Mouse (Mus musculus) left cerebral cortex, postnatal 10 days (tissue): ENCODE results near the gene Taf11. TPM values are rescaled to one million over a fixed set of nuclear protein-coding genes. Genes with fewer than 3 reads are reported as not detected.

ENCODE experiments used
- DNase-seq, 2 experiments: peaks; one replicate each; pipeline ENCODE4 v3.0.0; 2021 to 2022; ENCODE audit warnings: low spot score in 2 of 2, mixed read lengths in 1 of 2; ENCODE audit errors: extremely low spot score in 1 of 2
- intact Hi-C: fragments of 180-260 bp; cut with DNase I; formaldehyde crosslinking; loops from one replicate; pipeline ENCODE4 v1.15.1; 2025
- total RNA-seq, 2 experiments: library from RNA; stranded (reverse); gene quantifications; 2 replicates each; pipeline ENCODE4 v1.2.3; 2021

Gene Taf11
- total RNA-seq = 10 to 100 TPM; 35.2 to 38.3 TPM

DNA sequence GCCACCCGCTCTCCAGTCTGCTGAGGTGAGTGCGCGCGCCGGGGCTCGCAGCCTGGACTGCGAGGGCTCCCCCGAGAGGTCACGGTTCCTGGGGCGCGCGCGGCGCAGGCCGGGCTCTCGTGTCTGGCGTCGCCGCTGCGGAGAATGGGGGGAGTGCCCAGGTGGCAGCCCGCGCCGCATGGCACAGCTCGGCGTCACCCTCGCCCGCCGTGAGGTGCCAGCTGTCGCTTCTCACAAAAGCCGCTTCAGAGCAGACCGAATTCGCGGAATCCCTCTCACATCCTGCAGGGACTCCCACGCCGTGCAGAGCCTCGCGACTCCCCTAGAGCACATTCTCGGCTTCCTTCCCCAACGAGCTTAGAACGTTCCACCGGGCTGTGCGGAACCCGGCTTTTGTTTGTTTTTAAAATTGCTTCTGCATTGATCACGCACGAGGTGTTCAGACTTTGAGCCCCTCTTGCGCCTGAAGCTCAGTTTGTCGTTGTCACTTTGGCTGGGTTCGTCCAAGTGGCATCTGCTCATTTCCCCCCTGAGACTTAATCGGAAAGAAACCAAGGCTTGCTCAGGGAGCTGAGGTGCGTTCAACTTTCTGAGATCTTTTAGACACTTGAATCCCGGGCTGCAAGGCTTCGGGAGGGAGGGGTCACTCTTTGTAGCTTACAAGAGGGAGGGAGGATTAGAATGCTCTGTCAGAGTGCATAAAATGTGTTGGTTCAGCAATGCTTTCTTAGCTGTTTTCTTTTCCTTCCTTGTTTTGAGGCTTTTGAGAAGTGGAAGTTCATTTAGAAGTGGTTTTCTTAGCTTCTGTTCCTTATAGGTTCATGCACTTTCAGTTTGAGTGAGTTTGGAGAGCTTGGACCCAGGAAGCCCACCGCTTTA is at the start of gene Taf11:
Gene Taf11, minus strand, starts transcription at position 223 of the 879 bp plus-strand sequence.
- peak; percentile 48 to 78 for DNase-seq
- intact Hi-C loops = loop anchor here (5.0 to 10.0 kb wide), 4 partner anchors 68 to 162 kb away; no protein-coding TSS in a partner anchor

DNA sequence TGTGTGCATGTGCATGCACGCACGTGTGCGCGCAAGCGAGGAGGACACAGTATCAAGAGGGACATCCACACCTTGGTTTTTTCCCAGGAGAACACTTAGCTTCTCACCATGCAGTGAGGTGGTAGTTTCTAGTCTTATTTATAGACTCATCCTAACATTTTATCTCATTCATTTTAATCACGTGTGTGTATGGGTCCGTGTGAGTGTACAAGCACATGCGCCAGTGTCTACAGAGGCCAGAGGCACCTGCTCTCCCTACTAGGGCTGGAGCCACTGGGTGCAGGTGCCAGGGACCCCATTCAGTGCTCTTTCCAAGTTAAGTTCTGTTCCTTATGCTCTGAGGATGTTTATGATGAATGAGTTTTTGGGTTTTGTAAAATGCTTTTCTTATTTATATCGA is 48.0 kb upstream of the Taf11 start:
- intact Hi-C loops = no loop called here

DNA sequence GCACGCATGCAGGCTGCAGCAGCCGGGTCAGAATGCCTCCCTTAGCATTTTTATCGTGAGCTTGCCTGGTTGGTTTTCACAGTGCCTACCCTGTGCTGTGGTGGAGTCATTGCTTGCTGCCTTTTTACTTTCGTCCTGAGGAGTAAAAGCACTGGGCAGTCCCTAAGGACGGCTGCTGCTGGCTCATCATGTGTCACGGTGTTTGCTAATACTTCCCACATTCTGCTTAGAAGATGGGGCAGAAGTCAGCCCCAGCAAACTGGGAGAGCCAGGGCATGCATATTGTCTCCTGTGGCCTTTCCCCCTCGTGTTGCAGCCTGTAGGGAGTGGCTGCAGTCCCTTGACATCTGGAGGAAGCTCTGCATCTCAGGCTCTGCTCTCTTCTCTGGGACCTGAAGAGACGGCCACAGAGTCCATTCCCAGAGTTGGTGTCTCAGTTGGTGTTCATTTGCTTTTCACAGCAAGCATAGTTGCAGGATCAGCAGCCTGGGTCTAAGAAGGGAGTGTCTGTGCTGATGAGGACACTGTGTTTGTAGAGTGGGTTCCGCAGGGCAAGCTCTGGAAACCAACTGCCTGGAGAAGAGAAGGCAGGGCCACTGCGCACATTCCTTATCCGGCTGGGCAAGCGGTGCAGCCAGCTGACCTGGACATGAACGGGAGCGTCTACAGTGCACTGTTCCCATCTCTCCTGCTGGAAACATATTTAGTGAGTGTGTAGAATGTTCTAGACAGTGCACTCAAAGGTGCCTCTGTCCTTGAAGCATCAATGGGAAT is 45.2 kb upstream of the Taf11 start:
- DNase-seq = no peak
- intact Hi-C loops = no loop called here

More for the DNA sequence above, 48.0 kb upstream of the Taf11 start:
- no peak for DNase-seq

DNA sequence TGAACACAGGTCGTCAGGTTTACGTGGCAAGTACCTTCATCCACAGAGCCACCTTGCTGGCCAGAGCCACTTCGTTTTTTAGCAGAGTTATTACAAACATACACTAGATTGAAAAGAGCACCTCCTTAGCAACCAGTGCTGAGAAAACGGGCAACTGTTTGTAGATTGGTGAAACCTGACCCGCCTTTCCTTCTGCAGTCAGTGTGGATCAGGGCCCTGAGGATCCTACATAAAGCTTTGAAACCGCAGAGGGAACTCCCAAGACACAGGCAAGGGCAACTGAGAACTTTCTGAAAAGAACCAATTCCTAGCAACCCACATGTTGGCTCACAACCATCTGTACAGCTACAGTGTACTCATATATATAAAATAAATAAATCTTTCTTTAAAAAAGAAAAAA is 43.5 kb upstream of the Taf11 start:
- intact Hi-C loops = no loop called here
- no peak for DNase-seq

DNA sequence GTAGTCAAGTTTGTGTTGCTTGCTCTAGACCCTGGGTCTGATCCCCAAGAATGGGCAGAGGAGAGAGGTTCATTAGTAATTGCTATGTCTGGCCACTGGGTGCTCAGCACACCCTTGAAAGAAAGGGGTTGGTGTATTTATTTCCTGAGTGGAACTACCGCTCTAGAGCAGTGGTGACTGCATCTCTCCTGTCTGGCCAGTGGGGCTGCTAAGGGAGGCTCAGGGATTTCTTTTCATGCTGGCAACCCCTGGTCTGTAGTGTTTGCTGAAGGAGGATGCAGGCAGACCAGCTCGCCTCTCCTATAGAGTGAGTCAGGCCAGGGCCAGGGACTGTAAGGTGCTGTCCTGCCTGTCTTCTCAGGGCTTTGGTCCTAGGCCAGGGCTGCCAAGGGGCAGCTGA is 37.5 kb upstream of the Taf11 start:
- DNase-seq = no peak
- intact Hi-C loops = no loop called here

DNA sequence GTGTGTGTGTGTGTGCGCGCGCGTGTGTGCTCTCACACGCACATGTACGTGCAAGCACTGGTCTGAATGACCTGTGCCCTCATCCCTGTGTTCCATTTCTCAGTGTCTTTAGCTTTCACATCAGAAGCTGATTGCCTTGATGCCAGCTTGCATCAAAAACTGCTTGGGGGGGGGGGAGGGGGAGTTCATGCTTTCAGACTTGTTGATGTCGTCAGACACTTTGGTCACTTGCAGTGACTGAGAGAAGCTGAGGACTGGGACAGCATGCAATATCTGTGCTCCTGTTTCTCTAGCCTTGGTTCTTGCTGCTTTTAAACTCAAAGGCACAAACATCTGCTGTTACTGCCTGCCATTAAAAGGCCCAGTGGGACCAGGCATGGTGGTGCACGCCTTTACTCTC is 36.7 kb upstream of the Taf11 start:
- no peak for DNase-seq
- intact Hi-C loops = no loop called here

DNA sequence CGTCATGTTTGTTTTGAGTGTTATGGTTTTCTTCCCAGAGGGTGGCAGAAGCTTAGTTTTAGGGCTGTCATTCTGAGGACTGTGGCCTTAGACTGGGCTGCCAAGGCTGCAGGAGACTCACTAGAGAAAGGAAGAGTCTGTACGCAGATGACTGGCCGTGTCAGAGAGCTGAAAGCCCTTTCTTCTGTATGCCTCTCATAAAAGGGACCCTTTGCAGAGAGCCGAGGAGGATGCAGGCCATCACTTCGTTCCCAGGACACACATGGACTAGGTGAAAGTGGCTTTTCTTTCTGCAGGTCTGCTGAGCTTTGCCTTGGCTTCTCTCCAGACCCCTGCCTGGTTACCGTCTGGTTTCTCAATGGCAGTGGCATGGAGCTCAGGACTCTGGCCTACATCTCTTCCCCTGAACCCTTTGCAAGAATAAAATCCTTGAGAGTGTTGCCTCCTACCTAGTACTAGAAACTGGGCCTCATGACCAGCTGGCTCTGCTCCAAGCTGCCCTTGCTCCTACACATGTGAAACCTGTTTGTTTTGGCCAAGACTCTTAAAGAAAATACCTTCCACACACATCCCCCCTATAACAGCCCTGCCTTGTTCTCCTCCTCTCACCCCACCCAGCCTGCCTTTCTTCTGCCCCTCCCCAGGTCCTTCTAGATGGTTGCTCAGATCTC is 36.0 kb upstream of the Taf11 start:
- intact Hi-C loops = no loop called here
- peak; percentile 24 to 75 for DNase-seq

DNA sequence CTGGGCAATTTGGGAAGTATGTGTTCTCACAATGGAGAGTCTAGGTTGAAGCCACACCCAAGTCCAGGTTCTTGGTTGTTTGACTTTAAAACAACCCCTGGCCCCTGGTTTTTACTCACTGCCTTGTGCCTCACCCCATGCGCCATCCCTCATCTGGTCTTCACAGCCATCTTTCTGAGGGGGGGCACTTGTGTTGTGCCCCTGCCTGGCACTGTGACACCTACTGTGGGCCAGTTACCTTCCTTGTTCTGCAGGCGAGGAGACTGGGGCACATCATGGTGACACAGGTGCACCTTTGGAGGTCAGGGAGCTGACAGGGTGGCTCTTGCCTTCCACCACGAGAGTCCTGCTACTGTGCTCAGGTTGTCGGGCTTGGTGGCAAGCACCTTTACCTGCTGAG is 32.5 kb upstream of the Taf11 start:
- intact Hi-C loops = no loop called here
- DNase-seq = no peak

DNA sequence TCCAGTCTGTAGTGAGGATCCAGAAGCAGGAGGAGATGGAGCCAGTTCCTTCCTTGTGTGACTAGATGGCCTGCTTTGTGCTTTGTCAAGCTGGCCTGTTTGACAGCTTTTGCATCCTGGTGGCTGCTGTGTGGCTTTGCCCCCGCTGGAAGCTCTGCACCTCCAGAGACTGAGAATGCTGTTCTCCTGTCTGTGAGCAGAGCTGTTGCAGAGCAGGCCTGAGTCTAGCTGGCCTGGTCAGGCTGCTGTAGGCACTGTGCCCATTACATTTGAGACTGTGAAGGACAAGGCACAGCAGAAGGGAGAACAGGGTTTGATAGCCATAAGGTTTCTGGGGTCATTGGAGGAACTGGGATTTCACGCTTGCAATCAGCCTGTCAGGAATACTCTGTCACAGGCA is 32.1 kb upstream of the Taf11 start:
- intact Hi-C loops = no loop called here
- no peak for DNase-seq

DNA sequence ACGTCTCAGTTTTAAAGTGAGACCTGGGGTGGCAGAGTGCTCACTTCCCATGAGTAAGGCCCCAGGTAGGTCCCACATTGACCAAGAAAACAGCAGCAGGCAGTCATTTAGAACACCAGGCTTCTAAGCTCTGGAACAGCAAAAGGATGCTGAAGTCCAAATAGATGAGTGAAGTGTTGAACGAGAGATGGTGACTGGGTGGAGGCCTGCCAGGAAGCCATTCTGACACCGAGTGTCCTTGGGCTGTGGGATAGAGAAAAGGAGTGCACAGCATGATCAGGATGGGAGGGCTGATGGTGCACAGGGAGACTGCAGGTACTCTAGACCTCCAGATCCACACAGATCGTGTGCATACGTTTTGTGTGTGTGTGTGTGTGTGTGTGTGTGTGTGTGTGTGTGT is 31.5 kb upstream of the Taf11 start:
- intact Hi-C loops = no loop called here
- DNase-seq = no peak

DNA sequence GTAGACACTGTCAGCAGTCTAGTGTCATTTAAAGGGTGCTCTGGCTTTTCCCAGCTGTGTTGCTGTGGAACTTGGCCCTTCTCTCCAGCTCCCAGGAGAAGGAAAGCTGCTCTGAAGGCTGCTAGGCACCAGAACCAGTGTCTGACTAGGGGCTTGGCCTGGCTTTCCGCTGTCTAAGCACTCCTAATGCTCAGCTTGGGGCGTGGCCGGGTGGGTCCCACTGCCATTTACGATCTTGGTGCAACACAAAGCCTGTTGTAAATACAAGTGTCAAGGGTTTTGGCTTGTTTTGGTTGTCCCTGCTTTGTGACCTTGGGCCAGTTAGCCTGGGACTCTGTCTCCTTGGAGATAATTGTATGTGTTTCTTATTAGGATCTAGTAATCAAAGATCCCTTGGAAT is 30.7 kb upstream of the Taf11 start:
- intact Hi-C loops = no loop called here
- DNase-seq = no peak

DNA sequence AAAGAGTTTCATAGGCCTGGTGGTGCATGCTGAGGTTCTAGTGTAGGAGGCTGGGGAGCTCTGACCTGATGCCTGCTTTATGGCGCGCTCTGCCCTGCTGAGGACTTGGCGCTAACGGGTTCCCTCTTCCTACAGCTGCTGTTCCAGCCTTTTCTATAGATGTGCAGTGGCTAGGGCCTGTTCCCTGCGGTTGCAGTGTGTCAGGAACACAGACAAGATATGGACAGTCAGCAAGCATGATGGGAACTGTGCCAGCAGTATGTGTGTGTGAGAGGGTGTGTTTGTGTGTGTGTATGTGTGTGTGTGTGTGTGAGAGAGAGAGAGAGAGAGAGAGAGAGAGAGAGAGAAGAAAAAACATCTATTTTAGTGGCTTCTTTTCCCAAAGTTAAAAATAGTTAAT is 29.4 kb upstream of the Taf11 start:
- DNase-seq = no peak
- intact Hi-C loops = no loop called here

DNA sequence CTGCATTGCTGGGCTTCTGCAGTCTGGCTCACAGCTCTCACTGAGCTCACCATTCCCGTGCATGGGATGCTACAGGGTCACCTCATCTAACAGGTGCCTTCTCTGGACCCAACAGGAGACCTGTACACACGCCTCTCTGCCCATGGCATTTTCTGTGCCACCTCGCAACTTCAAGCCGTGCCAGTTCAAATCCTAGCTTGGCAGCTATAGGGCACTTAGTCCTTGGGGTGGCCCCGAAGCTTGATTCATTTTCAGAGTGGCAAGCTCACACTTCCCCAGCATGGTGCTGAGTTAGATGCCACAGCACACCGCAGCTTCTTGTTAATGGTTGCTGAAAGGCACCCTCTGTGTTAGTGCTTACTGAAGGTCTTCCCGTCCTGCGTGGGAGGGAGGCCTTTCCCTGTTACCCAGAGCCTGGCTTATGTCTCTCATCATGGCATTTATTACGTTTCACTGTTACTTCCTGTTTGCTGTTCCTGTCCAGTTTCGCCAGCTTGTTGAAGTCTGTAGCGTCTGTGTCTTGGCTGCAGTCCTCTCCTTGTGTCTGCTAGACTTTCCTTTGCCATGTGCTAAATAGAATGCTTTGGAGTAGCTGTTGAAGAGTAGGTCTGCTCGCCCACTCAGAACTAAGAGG is 28.6 kb upstream of the Taf11 start:
- intact Hi-C loops = no loop called here
- peak in 1 of 2 experiments; percentile 31 for DNase-seq

DNA sequence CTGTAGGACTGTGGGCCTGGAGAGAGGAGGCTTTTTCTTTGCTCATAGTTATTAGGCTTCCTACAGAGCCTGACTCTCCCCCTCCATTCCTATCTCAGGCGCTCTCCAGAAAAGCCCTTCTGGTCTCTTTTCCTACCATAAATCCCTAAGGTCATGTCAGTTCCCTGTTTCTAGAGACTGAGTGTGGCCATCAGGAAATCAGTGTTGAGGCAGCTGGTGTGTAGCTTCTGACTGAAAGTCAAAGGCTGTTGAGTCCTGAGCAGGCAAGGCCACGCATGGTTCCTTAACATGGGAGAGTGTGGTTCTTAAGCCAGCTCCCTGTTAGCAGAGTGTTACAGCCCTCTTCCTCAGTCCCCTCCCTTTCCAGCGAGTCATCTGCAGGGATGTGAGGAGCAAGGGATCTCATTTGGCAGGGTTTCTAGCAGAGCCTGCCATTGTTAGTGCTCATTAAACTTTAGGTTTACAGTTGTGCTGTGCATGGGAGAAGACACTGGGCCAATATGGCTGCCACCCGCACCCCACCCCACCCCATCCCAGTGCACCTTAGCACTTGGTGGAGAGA is 27.5 kb upstream of the Taf11 start:
- intact Hi-C loops = no loop called here
- DNase-seq = no peak

DNA sequence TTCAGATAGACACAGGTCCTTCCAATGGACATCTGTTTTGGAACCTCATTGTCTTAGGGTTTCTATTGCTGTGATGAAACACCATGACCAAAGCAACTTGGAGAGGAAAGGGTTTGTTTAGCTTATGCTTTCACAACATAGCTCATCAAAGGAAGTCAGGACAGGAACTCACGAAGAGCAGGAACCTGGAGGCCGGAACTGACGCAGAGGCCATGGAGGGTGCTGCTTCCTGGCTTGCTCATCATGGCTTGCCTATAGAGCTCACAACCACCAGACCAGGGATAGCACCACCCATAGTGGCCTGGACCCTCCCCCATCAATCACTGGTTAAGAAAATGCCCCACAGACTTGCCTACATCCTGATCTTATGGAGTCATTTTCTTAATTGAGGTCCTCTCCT is 25.4 kb upstream of the Taf11 start:
- intact Hi-C loops = no loop called here
- DNase-seq = no peak

DNA sequence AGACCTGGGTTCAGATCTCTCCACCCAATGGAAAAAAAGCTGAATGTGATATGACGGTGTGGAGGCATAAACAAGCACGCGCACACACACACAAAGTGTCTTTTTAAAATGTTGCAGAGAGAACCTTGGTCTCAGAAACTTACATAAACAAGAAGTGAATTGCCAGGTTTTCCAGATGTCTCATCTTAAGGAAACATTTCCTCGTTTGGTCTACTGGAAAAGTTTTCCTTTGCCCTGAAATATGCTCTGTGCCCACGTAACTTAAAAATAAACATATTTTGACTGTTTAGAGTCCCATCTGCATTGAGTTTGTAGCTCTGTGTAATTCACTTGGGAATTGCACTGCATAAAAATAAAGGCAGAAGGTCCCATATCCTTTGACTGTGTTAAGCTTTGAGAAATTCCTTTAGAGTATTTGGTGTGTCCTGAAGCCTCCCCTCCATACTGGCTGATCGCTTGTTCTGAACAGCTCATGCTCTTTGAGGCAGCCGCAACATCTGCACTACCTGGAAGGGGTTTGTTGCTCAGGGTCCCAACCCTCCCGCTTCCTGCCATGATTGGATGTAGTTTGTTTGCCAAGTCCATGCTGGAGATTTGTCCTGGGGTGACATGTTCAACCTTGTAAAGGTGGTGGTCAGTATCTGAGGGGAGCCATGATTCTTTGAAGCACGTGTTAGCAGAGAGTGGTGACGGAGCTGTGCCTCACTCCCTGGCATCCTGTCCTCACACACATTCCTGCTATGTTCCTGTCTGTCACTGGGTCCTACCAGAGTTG is 24.7 kb upstream of the Taf11 start:
- intact Hi-C loops = no loop called here
- no peak for DNase-seq

DNA sequence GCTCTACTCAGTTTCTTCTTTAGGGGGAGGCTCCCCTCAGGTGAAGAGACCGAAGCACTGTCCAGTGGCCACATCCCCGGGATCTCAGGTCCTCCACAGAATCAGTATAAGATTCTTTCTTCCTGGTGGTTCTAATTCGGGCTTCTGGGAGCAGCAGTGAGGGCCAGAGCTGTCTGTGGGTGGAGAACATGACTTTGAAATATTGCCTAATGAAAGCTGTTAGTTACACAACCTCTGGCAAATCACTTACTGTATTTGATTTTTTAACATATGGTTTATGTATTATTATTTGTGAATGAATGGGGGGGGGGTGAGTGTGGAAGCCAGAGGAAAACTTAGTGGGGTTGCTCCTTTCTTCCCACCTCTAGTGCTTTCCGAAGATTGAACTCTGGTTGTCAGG is 22.2 kb upstream of the Taf11 start:
- intact Hi-C loops = no loop called here

DNA sequence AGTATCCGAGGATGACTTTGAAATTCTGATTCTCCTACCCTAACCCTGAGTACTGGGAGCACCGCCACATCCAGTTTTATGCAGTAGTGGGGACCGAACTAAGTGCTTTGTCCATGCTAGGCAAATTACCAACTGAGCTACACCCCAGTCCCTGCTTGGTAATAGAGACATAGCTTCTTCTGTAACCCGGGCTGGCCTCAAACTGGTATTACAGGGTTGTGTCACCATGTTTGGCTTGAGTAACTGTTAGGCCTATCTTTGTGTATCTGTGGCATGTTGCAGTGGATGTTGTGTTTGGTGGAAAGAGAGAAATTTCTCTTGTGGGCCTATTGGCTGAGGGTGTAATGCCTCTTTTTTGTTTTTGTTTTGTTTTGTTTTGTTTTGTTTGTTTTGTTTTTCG is 20.6 kb upstream of the Taf11 start:
- DNase-seq = no peak
- intact Hi-C loops = no loop called here

More for the DNA sequence above, 22.2 kb upstream of the Taf11 start:
- DNase-seq = no peak
